Mouse (Mus musculus) embryonic fibroblast, embryonic 13.5 days (primary cell): ENCODE measurements at regions not wholly inside any gene's neighbourhood (a gene's known extent, or its start where the extent isn't known, plus 50 kb on each side); places are given as distances from the start of the nearest gene placed in this dataset.

Experiments
- CTCF ChIP-seq: IDR thresholded peaks from 2 replicates; pipeline ENCODE4 v1.5.1; 2011; ENCODE audit warnings: mild to moderate bottlenecking, control low read depth, low read length, moderate library complexity, borderline replicate concordance; ENCODE audit not compliant: insufficient read depth
- POLR2A ChIP-seq: IDR thresholded peaks from 2 replicates; pipeline ENCODE4 v1.6.1; 2011; ENCODE audit warnings: low read depth, mild to moderate bottlenecking, control low read depth, low read length, moderate library complexity

DNA sequence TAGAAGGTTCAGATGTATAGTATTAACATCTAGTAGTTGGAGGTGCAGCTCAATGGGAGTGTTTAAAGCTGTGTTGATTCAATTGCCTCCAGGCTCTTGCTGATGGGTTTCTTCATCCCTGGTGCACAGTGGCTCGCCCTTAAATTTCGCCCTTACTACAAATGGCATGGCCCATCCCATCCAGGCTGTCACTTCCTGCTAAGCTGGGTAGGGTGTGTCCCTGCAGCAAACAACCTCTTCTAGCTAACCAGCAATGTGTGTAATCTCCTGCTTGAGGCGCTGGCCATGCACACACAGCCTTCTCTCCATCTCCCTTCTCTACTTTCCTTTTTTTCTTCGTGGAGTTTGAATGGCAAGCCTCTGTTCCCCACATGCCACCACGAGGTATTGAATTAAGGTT, 238.1 kb upstream of the Id2 start:
- TF ChIP-seq POLR2A (no peak), CTCF (no peak)
